Mouse (Mus musculus) embryonic facial prominence, embryonic 11.5 days (tissue): Measurements from ENCODE around the gene Sema3d. TPM values are rescaled to one million over a fixed set of nuclear protein-coding genes. Genes with fewer than 3 reads are reported as not detected.

Experiments
- ATAC-seq: fragments of 200-750 bp; cut with Nextera tagmentation; replicated peaks from 2 replicates; pipeline ENCODE4 v1.8.0; 2017; ENCODE audit warnings: low read depth; ENCODE audit not compliant: insufficient number of reproducible peaks, low FRiP score, low TSS enrichment
- DNase-seq: peaks from one replicate; pipeline ENCODE4 v3.0.0-alpha.2; 2015; ENCODE audit warnings: low spot score
- H3K27ac ChIP-seq: fragments of 300-500 bp; sonication (generic); replicated peaks from 2 replicates; pipeline ENCODE4 v1.5.1; 2014; ENCODE audit warnings: mild to moderate bottlenecking, low read depth, low read length, control low read depth
- H3K27me3 ChIP-seq: fragments of 300-500 bp; sonication (generic); 2 replicates; pipeline ENCODE4 v1.6.1; 2014; ENCODE audit warnings: mild to moderate bottlenecking, low read length, moderate library complexity, mixed read lengths; ENCODE audit not compliant: control insufficient read depth, insufficient read depth
- H3K36me3 ChIP-seq: fragments of 300-500 bp; sonication (generic); replicated peaks from 2 replicates; pipeline ENCODE4 v1.6.1; 2014; ENCODE audit warnings: low read depth, mild to moderate bottlenecking, low read length, moderate library complexity, mixed read lengths; ENCODE audit not compliant: control insufficient read depth, insufficient read depth
- H3K4me1 ChIP-seq: fragments of 300-500 bp; sonication (generic); 2 replicates; pipeline ENCODE4 v1.6.1; 2014; ENCODE audit warnings: low read length, mixed read lengths; ENCODE audit not compliant: control insufficient read depth, insufficient read depth
- H3K4me2 ChIP-seq: fragments of 300-500 bp; sonication (generic); 2 replicates; pipeline ENCODE4 v1.6.1; 2014; ENCODE audit warnings: low read depth, mild to moderate bottlenecking, control low read depth, low read length, moderate library complexity
- H3K4me3 ChIP-seq: fragments of 300-500 bp; sonication (generic); 2 replicates; pipeline ENCODE4 v1.5.1; 2014; ENCODE audit warnings: low read depth, low read length, control low read depth
- H3K9ac ChIP-seq: fragments of 300-500 bp; sonication (generic); replicated peaks from 2 replicates; pipeline ENCODE4 v1.6.1; 2014; ENCODE audit warnings: mild to moderate bottlenecking, control low read depth, low read length
- H3K9me3 ChIP-seq: fragments of 300-500 bp; sonication (generic); replicated peaks from 2 replicates; pipeline ENCODE4 v1.6.1; 2016; ENCODE audit warnings: mild to moderate bottlenecking, low read length, inconsistent platforms, mixed read lengths; ENCODE audit not compliant: control insufficient read depth
- WGBS: fragments of 180-500 bp; shearing (Covaris S2); extraction: QIAGEN DNeasy Blood & Tissue Kit; methylation state at CpG from one replicate; pipeline ENCODE4 v1.1.7; 2014; 5-methylcytosine and 5-hydroxymethylcytosine counted together
- polyA plus RNA-seq: library from polyadenylated mRNA; unstranded; fragments of >200 nt; fragmentation: Nextera tagmentation; extraction: Ambion mirVana; gene quantifications from 2 replicates; pipeline ENCODE4 v1.2.1, GENCODE M21; 2014

Gene Sema3d
- polyA plus RNA-seq, 1 experiment from 2014 or later, result 9.6 TPM

- no peak overlapping the region for H3K4me2 ChIP-seq
- H3K4me3 ChIP-seq, result no peak overlapping the region
- ATAC-seq (no peak), DNase-seq (no peak)
- H3K36me3 ChIP-seq, result no peaks in the 10 kb centered on the region
- H3K9me3 ChIP-seq, result no peaks in the 10 kb centered on the region
- no peaks in the 10 kb centered on the region for H3K27me3 ChIP-seq
- H3K4me1 ChIP-seq, result no peaks in the 10 kb centered on the region
- no peak overlapping the region for H3K27ac ChIP-seq
- 3% methylated on average over 2 of the region's 2 CpGs for WGBS
- no peak overlapping the region for H3K9ac ChIP-seq
Measured at GRCm38 (mm10) chr5:12561740-12562139, 178.6 kb downstream of the Sema3d start.

GRCm38 (mm10) chr5:12562204-12562603 lies 179.0 kb downstream of the Sema3d start:
- DNase-seq, result peak; percentile 84
- Histone ChIP-seq H3K9ac (no peak overlapping the region), H3K9me3 (no peaks in the 10 kb centered on the region), H3K36me3 (no peaks in the 10 kb centered on the region), H3K4me2 (no peak overlapping the region), H3K27ac (no peak overlapping the region), H3K4me1 (no peaks in the 10 kb centered on the region), H3K27me3 (no peaks in the 10 kb centered on the region), H3K4me3 (no peak overlapping the region)
- WGBS, result 30% methylated on average over 5 of the region's 5 CpGs
- ATAC-seq, result no peak

- Histone ChIP-seq H3K4me2 (no peak overlapping the region), H3K27me3 (no peaks in the 10 kb centered on the region), H3K9ac (no peak overlapping the region), H3K4me3 (no peak overlapping the region), H3K4me1 (no peaks in the 10 kb centered on the region), H3K9me3 (no peaks in the 10 kb centered on the region), H3K36me3 (no peaks in the 10 kb centered on the region), H3K27ac (no peak overlapping the region)
- DNase-seq (no peak), ATAC-seq (no peak)
- WGBS, result 82% methylated on average over 11 of the region's 11 CpGs
Measured at GRCm38 (mm10) chr5:12563132-12563531, 179.9 kb downstream of the Sema3d start.

GRCm38 (mm10) chr5:12564602-12565220 lies 181.5 kb downstream of the Sema3d start:
- Histone ChIP-seq H3K4me1 (no peaks in the 10 kb centered on the region), H3K27me3 (no peaks in the 10 kb centered on the region), H3K4me3 (no peak overlapping the region), H3K36me3 (no peaks in the 10 kb centered on the region), H3K9me3 (no peaks in the 10 kb centered on the region), H3K4me2 (no peak overlapping the region), H3K9ac (no peak overlapping the region), H3K27ac (no peak overlapping the region)
- ATAC-seq (0 out of 2 replicates have a peak, but pooled peaks have one; percentile 66), DNase-seq (peak; percentile 61)
- 34% methylated on average over 2 of the region's 2 CpGs for WGBS

GRCm38 (mm10) chr5:12566568-12566967 lies 183.4 kb downstream of the Sema3d start:
- DNase-seq, result no peak
- H3K27me3 ChIP-seq, result no peaks in the 10 kb centered on the region
- no peak overlapping the region for H3K4me3 ChIP-seq
- H3K4me2 ChIP-seq, result no peak overlapping the region
- no peak overlapping the region for H3K9ac ChIP-seq
- H3K27ac ChIP-seq, result no peak overlapping the region
- ATAC-seq, result no peak
- no peaks in the 10 kb centered on the region for H3K4me1 ChIP-seq
- H3K36me3 ChIP-seq, result no peaks in the 10 kb centered on the region
- no peaks in the 10 kb centered on the region for H3K9me3 ChIP-seq
- WGBS, result 39% methylated on average over 1 of the region's 1 CpGs

- no peak for ATAC-seq
- no peaks in the 10 kb centered on the region for H3K9me3 ChIP-seq
- no peak overlapping the region for H3K4me2 ChIP-seq
- no peaks in the 10 kb centered on the region for H3K27me3 ChIP-seq
- no peak overlapping the region for H3K27ac ChIP-seq
- H3K36me3 ChIP-seq, result no peaks in the 10 kb centered on the region
- no peak overlapping the region for H3K9ac ChIP-seq
- DNase-seq, result no peak
- no peaks in the 10 kb centered on the region for H3K4me1 ChIP-seq
- WGBS, result 46% methylated on average over 4 of the region's 4 CpGs
- H3K4me3 ChIP-seq, result no peak overlapping the region
Measured at GRCm38 (mm10) chr5:12574551-12574950, 191.4 kb downstream of the Sema3d start.

- Histone ChIP-seq H3K9me3 (no peaks in the 10 kb centered on the region), H3K4me2 (no peak overlapping the region), H3K27ac (no peak overlapping the region), H3K27me3 (no peaks in the 10 kb centered on the region), H3K4me3 (no peak overlapping the region), H3K4me1 (no peaks in the 10 kb centered on the region), H3K9ac (no peak overlapping the region), H3K36me3 (no peaks in the 10 kb centered on the region)
- no peak for ATAC-seq
- no peak for DNase-seq
- 63% methylated on average over 1 of the region's 1 CpGs for WGBS
Measured at GRCm38 (mm10) chr5:12575262-12575661, 192.1 kb downstream of the Sema3d start.

- Histone ChIP-seq H3K4me2 (no peak overlapping the region), H3K4me3 (no peak overlapping the region), H3K4me1 (no peaks in the 10 kb centered on the region), H3K36me3 (no peaks in the 10 kb centered on the region), H3K27me3 (no peaks in the 10 kb centered on the region), H3K27ac (no peak overlapping the region), H3K9ac (no peak overlapping the region), H3K9me3 (no peaks in the 10 kb centered on the region)
- 46% methylated on average over 4 of the region's 4 CpGs for WGBS
- no peak for ATAC-seq
- no peak for DNase-seq
Measured at GRCm38 (mm10) chr5:12579752-12580151, 196.6 kb downstream of the Sema3d start.
